Mouse (Mus musculus): Measurements from ENCODE around the gene Metap1d.

- no peak for TF ChIP-seq CTCF (IDR thresholded peaks at IDR 0.05; ENCODE audit: extremely low read depth, insufficient read depth, low read length)
- TF ChIP-seq POLR2A (IDR thresholded peaks at IDR 0.05; ENCODE audit: extremely low read depth, insufficient read depth, low read length) = no peak
Measured at GRCm38 (mm10) chr2:71475760-71476159, 22.7 kb downstream of the Metap1d start.

Measured in cortical plate, adult 2 months (tissue).